Mouse (Mus musculus): ENCODE data around the gene Col4a5.

The Col4a5 gene

GRCm38 (mm10) chrX:141475110-141475509 lies at the start of gene Col4a5:
Gene Col4a5 (plus strand): TSS chrX:141475385.
- peak; percentile 83 for DNase-seq (ENCODE audit: low spot score)

- DNase-seq (ENCODE audit: low spot score), result no peak
Measured at GRCm38 (mm10) chrX:141436780-141437179, 38.4 kb upstream of the Col4a5 start.

- DNase-seq (ENCODE audit: low spot score), result no peak
Measured at GRCm38 (mm10) chrX:141439423-141439822, 35.8 kb upstream of the Col4a5 start.

GRCm38 (mm10) chrX:141447936-141448335 lies 27.2 kb upstream of the Col4a5 start:
- DNase-seq (ENCODE audit: low spot score), result no peak

- peak; percentile 2 for DNase-seq (ENCODE audit: low spot score)
Measured at GRCm38 (mm10) chrX:141473470-141474302, 1.5 kb upstream of the Col4a5 start, which contains the start of gene Col4a6. Gene Col4a6 (minus strand): TSS chrX:141474076.

GRCm38 (mm10) chrX:141475566-141476327 lies 562 bp downstream of the Col4a5 start:
- peak; percentile 6 for DNase-seq (ENCODE audit: low spot score)

- no peak for DNase-seq (ENCODE audit: low spot score)
Measured at GRCm38 (mm10) chrX:141494545-141494944, 19.4 kb downstream of the Col4a5 start.

GRCm38 (mm10) chrX:141503125-141503524 lies 27.9 kb downstream of the Col4a5 start:
- DNase-seq (ENCODE audit: low spot score), result no peak

GRCm38 (mm10) chrX:141533447-141533846 lies 58.3 kb downstream of the Col4a5 start:
- DNase-seq (ENCODE audit: low spot score), result no peak

GRCm38 (mm10) chrX:141547471-141547870 lies 72.3 kb downstream of the Col4a5 start:
- no peak for DNase-seq (ENCODE audit: low spot score)

GRCm38 (mm10) chrX:141590242-141590641 lies 115.1 kb downstream of the Col4a5 start:
- no peak for DNase-seq (ENCODE audit: low spot score)

- peak; percentile 11 for DNase-seq (ENCODE audit: low spot score)
Measured at GRCm38 (mm10) chrX:141721725-141722124, 246.5 kb downstream of the Col4a5 start.

- no peak for DNase-seq (ENCODE audit: low spot score)
Measured at GRCm38 (mm10) chrX:141723936-141724335, 248.8 kb downstream of the Col4a5 start.

GRCm38 (mm10) chrX:141724391-141724891 lies 249.3 kb downstream of the Col4a5 start:
- no peak for DNase-seq (ENCODE audit: low spot score)

- DNase-seq (ENCODE audit: low spot score), result peak; percentile 9
Measured at GRCm38 (mm10) chrX:141724937-141725918, 250.0 kb downstream of the Col4a5 start, which contains the start of gene Irs4. Gene Irs4 (minus strand): TSS chrX:141725263.

- DNase-seq (ENCODE audit: low spot score), result no peak
Measured at GRCm38 (mm10) chrX:141729570-141729969, 254.4 kb downstream of the Col4a5 start.
